In the genomic region with DNA sequence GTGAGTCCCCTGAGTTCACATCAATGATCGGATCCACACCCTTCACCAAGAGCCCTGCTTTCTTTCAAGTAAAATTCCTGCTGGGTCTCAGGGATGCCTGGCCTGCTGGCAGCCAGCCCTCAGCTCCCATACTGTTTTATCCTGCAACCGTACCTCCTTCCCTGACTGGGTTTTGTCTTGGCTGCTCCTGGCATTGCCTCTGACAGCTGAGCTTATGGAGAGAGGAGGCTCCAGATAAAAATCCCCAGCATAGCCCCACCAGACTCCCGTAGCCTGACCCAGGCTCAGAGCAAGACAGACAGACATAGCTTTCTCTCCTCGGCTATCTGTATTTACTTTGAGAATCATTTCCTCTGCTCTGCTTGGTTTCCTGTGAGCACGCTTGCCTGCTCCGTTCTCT, we compare ENCODE assay signal across 13 mouse cellular contexts.
DNase-seq lines count a peak whose midpoint lies in the region; ATAC-seq lines count a peak whose summit lies in the region.
"Had no signal": no experiment of that assay in that cellular context is flagged by ENCODE, and none has a peak within 500 bp of the region (broad histone marks: within the 10 kb centered on the region; RNA-seq: fewer than 3 reads in every experiment).

No protein-coding gene starts in this region.

- H3K4me3 ChIP-seq in heart, embryonic 14.5 days (ENCODE audit: control insufficient read depth in 1 of 2, insufficient read depth in 1 of 2, low read depth in 1 of 2, low read length in 2 of 2): no peak overlapping the region
- no peak overlapping the region for H3K4me3 ChIP-seq in midbrain, embryonic 15.5 days
- no peak overlapping the region for H3K4me3 ChIP-seq in forebrain, embryonic 16.5 days (replicated peaks; ENCODE audit: low read length)
- H3K4me3 ChIP-seq: forebrain, embryonic 15.5 days had no signal

- H3K27me3 ChIP-seq in heart, embryonic 14.5 days (ENCODE audit: control insufficient read depth, insufficient read depth, low read length): no peaks in the 10 kb centered on the region
- H3K27me3 ChIP-seq in midbrain, embryonic 15.5 days (replicated peaks): no peaks in the 10 kb centered on the region
- H3K27me3 ChIP-seq in forebrain, embryonic 16.5 days (replicated peaks; ENCODE audit: control insufficient read depth, insufficient read depth, low read length): no peaks in the 10 kb centered on the region
- H3K27me3 ChIP-seq: forebrain, embryonic 15.5 days had no signal

- H3K9ac ChIP-seq in heart, embryonic 14.5 days (ENCODE audit: low read length): no peak overlapping the region
- H3K9ac ChIP-seq in midbrain, embryonic 15.5 days: no peak overlapping the region
- H3K9ac ChIP-seq in forebrain, embryonic 16.5 days (replicated peaks; ENCODE audit: low read depth, low read length): no peak overlapping the region
- H3K9ac ChIP-seq: forebrain, embryonic 15.5 days; hindbrain, embryonic 14.5 days had no signal

- ATAC-seq in heart, embryonic 14.5 days (ENCODE audit: insufficient number of reproducible peaks, insufficient read depth, low FRiP score, low read depth): peak; percentile 78
- ATAC-seq in midbrain, embryonic 15.5 days (replicated peaks): no peak
- no peak for ATAC-seq in forebrain, embryonic 16.5 days
- ATAC-seq: forebrain, embryonic 15.5 days had no signal

- H3K4me1 ChIP-seq in heart, embryonic 14.5 days (ENCODE audit: control insufficient read depth in 2 of 2, insufficient read depth in 2 of 2, low read length in 2 of 2): peaks cover 12 to 16% of the 10 kb centered on the region in 2 experiments
- no peaks in the 10 kb centered on the region for H3K4me1 ChIP-seq in midbrain, embryonic 15.5 days
- no peaks in the 10 kb centered on the region for H3K4me1 ChIP-seq in forebrain, embryonic 16.5 days (replicated peaks; ENCODE audit: control insufficient read depth, insufficient read depth, low read length)
- H3K4me1 ChIP-seq: forebrain, embryonic 15.5 days had no signal

- peak overlapping the region; percentile 46 for H3K4me2 ChIP-seq in heart, embryonic 14.5 days (ENCODE audit: low read length)
- no peak overlapping the region for H3K4me2 ChIP-seq in midbrain, embryonic 15.5 days
- no peak overlapping the region for H3K4me2 ChIP-seq in forebrain, embryonic 16.5 days (ENCODE audit: low read length)
- H3K4me2 ChIP-seq: forebrain, embryonic 15.5 days; hindbrain, embryonic 14.5 days had no signal

- WGBS in heart, embryonic 14.5 days: 13% methylated on average over 6 of the region's 6 CpGs
- 74% methylated on average over 6 of the region's 6 CpGs for WGBS in midbrain, embryonic 15.5 days
- 67% methylated on average over 6 of the region's 6 CpGs for WGBS in forebrain, embryonic 16.5 days

- H3K36me3 ChIP-seq in heart, embryonic 14.5 days (ENCODE audit: control insufficient read depth, insufficient read depth, low read length): no peaks in the 10 kb centered on the region
- H3K36me3 ChIP-seq in midbrain, embryonic 15.5 days (replicated peaks): no peaks in the 10 kb centered on the region
- no peaks in the 10 kb centered on the region for H3K36me3 ChIP-seq in forebrain, embryonic 16.5 days (ENCODE audit: control insufficient read depth, insufficient read depth)
- H3K36me3 ChIP-seq: forebrain, embryonic 15.5 days; G1E had no signal

- peak overlapping the region; percentile 63 to 74 for H3K27ac ChIP-seq in heart, embryonic 14.5 days (replicated peaks in 1 of 2; ENCODE audit: control insufficient read depth in 1 of 2, insufficient read depth in 1 of 2, low read depth in 2 of 2, low read length in 2 of 2)
- no peak overlapping the region for H3K27ac ChIP-seq in midbrain, embryonic 15.5 days
- no peak overlapping the region for H3K27ac ChIP-seq in forebrain, embryonic 16.5 days (ENCODE audit: low read length)
- H3K27ac ChIP-seq: forebrain, embryonic 15.5 days; hindbrain, embryonic 14.5 days had no signal

- H3K9me3 ChIP-seq in heart, embryonic 14.5 days (ENCODE audit: control insufficient read depth, low read length): no peaks in the 10 kb centered on the region
- H3K9me3 ChIP-seq in midbrain, embryonic 15.5 days: no peaks in the 10 kb centered on the region
- H3K9me3 ChIP-seq in forebrain, embryonic 16.5 days (ENCODE audit: control insufficient read depth, low read length): no peaks in the 10 kb centered on the region
- H3K9me3 ChIP-seq: forebrain, embryonic 15.5 days had no signal

- DNase-seq in urinary bladder, postnatal 14 days (ENCODE audit: low spot score): peak; percentile 21
- DNase-seq in urinary bladder, postnatal 36 days (ENCODE audit: low spot score in 2 of 2): no peak
- DNase-seq in liver: peak; percentile 16
- DNase-seq in thymus, postnatal 0 days (ENCODE audit: low spot score): no peak
- DNase-seq: cerebellum, adult 9-11 months; right cerebral cortex, postnatal 25 days; thymus, postnatal 4 days had no signal

Comparison
In these comparisons a context has a peak if more than half of its experiments do, and no peak if none do; other contexts are left out.
1. DNase-seq: peak in urinary bladder, postnatal 14 days (single experiment) and liver (single experiment); none in urinary bladder, postnatal 36 days (0 of 2) and thymus, postnatal 0 days (single experiment).
2. H3K27ac ChIP-seq: peak in heart, embryonic 14.5 days (2 of 2); none in midbrain, embryonic 15.5 days (single experiment) and forebrain, embryonic 16.5 days (single experiment).